Mouse (Mus musculus) bone marrow macrophage, adult 2 months (primary cell): ENCODE data around the gene Zfp808. TPM values are rescaled to one million over a fixed set of nuclear protein-coding genes. Genes with fewer than 3 reads are reported as not detected.
"Not testable (repeated sequence)": the region's sequence is repeated elsewhere in the genome, so short reads cannot be mapped to it uniquely, and the experiment has no call there.

Source experiments
- H3K27ac ChIP-seq: 2 replicates; pipeline ENCODE4 v1.5.1; 2012; ENCODE audit warnings: low read depth, low read length; ENCODE audit not compliant: insufficient read depth
- H3K4me1 ChIP-seq: 2 replicates; pipeline ENCODE4 v1.6.1; 2012; ENCODE audit warnings: low read length; ENCODE audit not compliant: control insufficient read depth, insufficient read depth
- H3K4me3 ChIP-seq: 2 replicates; pipeline ENCODE4 v1.5.1; 2012; ENCODE audit warnings: mild to moderate bottlenecking, low read length, moderate library complexity; ENCODE audit not compliant: insufficient read depth
- CTCF ChIP-seq: IDR thresholded peaks from 2 replicates; pipeline ENCODE4 v1.5.1; 2012; ENCODE audit warnings: low read depth, mild to moderate bottlenecking, low read length, moderate library complexity
- POLR2A ChIP-seq: IDR thresholded peaks from 2 replicates; pipeline ENCODE4 v1.6.1; 2012; ENCODE audit warnings: mild to moderate bottlenecking, low read depth, low read length, borderline replicate concordance
- polyA plus RNA-seq: library from polyadenylated mRNA; stranded (reverse); fragments of >200 nt; gene quantifications from 2 replicates; pipeline ENCODE4 v1.2.4, GENCODE M21; 2012; ENCODE audit not compliant: missing spikeins, insufficient read depth, insufficient read length

Gene Zfp808
- 2.1 and 2.4 TPM in 2 replicates for polyA plus RNA-seq

- Histone ChIP-seq H3K27ac (peak within 1 kb of the TSS; percentile 25; the same call in 1 of the 2 replicates), H3K4me3 (peak within 1 kb of the TSS; percentile 90)
- not testable (repeated sequence) for H3K4me1 ChIP-seq
These were observed at the start of gene Zfp808 for GRCm38 (mm10) chr13:62129432-62130171. TSS of gene Zfp808 (plus strand) at chr13:62129886.

- H3K27ac ChIP-seq, H3K4me3 ChIP-seq, H3K4me1 ChIP-seq: not testable (repeated sequence)
These were observed 30.9 kb upstream of the Zfp808 start for GRCm38 (mm10) chr13:62098786-62099185.

- not testable (repeated sequence) for H3K27ac ChIP-seq, H3K4me1 ChIP-seq, H3K4me3 ChIP-seq
These were observed 30.2 kb upstream of the Zfp808 start for GRCm38 (mm10) chr13:62099454-62099853.

- H3K4me3 ChIP-seq, H3K27ac ChIP-seq, H3K4me1 ChIP-seq: not testable (repeated sequence)
These were observed 27.3 kb upstream of the Zfp808 start for GRCm38 (mm10) chr13:62102368-62102767.

- not testable (repeated sequence) for H3K4me3 ChIP-seq, H3K4me1 ChIP-seq, H3K27ac ChIP-seq
These were observed 13.8 kb upstream of the Zfp808 start for GRCm38 (mm10) chr13:62115861-62116260.

GRCm38 (mm10) chr13:62121578-62121977 is 8.1 kb upstream of the Zfp808 start:
- not testable (repeated sequence) for H3K27ac ChIP-seq, H3K4me1 ChIP-seq, H3K4me3 ChIP-seq

GRCm38 (mm10) chr13:62181835-62182755 is 52.4 kb downstream of the Zfp808 start:
- not testable (repeated sequence) for H3K4me3 ChIP-seq, H3K27ac ChIP-seq, H3K4me1 ChIP-seq

- no peak overlapping the region for H3K4me3 ChIP-seq
- TF ChIP-seq CTCF (no peak), POLR2A (no peak)
- H3K27ac ChIP-seq: no peak overlapping the region
- H3K4me1 ChIP-seq: no peaks in the 10 kb centered on the region
These were observed 115.6 kb downstream of the Zfp808 start for GRCm38 (mm10) chr13:62245264-62245663.

GRCm38 (mm10) chr13:62255226-62255625 is 125.5 kb downstream of the Zfp808 start:
- H3K4me1 ChIP-seq, H3K27ac ChIP-seq, H3K4me3 ChIP-seq: not testable (repeated sequence)

- Histone ChIP-seq H3K27ac (no peak overlapping the region), H3K4me1 (no peaks in the 10 kb centered on the region), H3K4me3 (no peak overlapping the region)
- TF ChIP-seq POLR2A: no peak
- no peak for TF ChIP-seq CTCF
These were observed 133.7 kb downstream of the Zfp808 start for GRCm38 (mm10) chr13:62263392-62263791.
